Mouse (Mus musculus): ENCODE measurements at regions not wholly inside any gene's neighbourhood (a gene's known extent, or its start where the extent isn't known, plus 50 kb on each side); places are given as distances from the start of the nearest gene placed in this dataset.
A peak's percentile ranks its signal among the peaks of the same experiment; 100 is the strongest.

DNA sequence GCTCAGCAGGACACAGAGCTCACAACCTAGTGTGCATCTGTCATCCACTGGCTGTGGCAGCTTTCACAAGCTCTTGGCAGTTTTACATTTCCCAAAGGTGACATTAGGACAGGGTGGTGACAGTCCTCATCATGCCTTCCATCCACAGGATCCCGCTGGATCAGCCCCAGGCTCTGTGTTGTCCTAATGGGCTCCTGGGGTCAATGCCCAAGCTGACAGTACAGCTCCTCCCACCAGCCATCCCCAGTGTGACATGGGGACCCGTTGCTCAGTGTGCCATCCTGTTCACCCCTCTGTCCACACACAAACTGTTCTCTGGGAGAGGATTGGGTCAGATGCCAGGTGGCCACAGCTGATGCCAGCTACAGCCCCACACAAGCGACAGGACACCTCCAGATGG lies 72.3 kb upstream of the Thy1 start:
- no peaks in the 10 kb centered on the region for H3K36me3 ChIP-seq (ENCODE audit: control insufficient read depth, insufficient read depth, low read length, poor library complexity, severe bottlenecking)
- no peak for DNase-seq (ENCODE audit: low read depth, low spot score)
- H3K27ac ChIP-seq (ENCODE audit: insufficient read depth, low read depth, low read length, poor library complexity, severe bottlenecking), result no peak overlapping the region
- no peak overlapping the region for H3K9ac ChIP-seq (ENCODE audit: insufficient read depth, low read depth, low read length, poor library complexity, severe bottlenecking)
- TF ChIP-seq HCFC1 (IDR thresholded peaks at IDR 0.05; ENCODE audit: borderline replicate concordance, insufficient read depth, low read length) (no peak), CHD2 (IDR thresholded peaks at IDR 0.05; ENCODE audit: low read depth, low read length) (no peak), MAFK (IDR thresholded peaks at IDR 0.05; ENCODE audit: insufficient read depth, low read depth, low read length) (no peak), ZNF384 (IDR thresholded peaks at IDR 0.05; ENCODE audit: low read depth, low read length) (no peak), ZC3H11A (IDR thresholded peaks at IDR 0.05; ENCODE audit: borderline replicate concordance, low read depth, low read length) (no peak)
- no peaks in the 10 kb centered on the region for H3K9me3 ChIP-seq (ENCODE audit: control insufficient read depth, insufficient read depth, low read depth, low read length)
- no peak overlapping the region for H3K4me3 ChIP-seq (ENCODE audit: insufficient read depth in 1 of 2, low read depth in 1 of 2, low read length in 2 of 2, poor library complexity in 1 of 2, severe bottlenecking in 1 of 2)
- H3K4me1 ChIP-seq (ENCODE audit: control insufficient read depth in 2 of 2, insufficient read depth in 2 of 2, low read length in 2 of 2, poor library complexity in 1 of 2), result no peaks in the 10 kb centered on the region
- in situ Hi-C loops (cut with MboI; ENCODE audit: low sequenced_read_pairs in 2 of 2, unreplicated experiment in 2 of 2), result loop anchor here (25.0 kb wide), 1 partner anchor 634 kb away; no protein-coding TSS in a partner anchor

DNA sequence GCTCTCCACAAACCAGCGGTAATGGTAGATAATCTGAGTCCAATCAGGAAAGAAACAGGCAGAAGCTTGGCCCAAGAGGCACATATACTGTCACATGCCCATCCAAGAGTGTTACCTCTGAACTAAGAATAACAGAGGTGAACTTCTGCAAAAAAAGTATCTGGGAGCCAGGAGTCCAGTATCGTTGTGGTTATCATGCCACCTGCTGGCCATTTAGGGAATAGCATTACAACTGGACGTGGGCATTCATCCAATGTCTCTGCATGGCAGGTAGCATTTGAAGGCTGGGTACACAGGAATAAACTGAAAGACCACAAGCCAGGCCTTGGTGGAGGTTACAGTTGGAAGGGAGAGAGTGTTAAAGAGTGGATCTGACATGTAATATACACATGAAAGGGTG lies 70.9 kb upstream of the Thy1 start:
- H3K4me3 ChIP-seq (ENCODE audit: insufficient read depth in 1 of 2, low read depth in 1 of 2, low read length in 2 of 2, poor library complexity in 1 of 2, severe bottlenecking in 1 of 2), result no peak overlapping the region
- in situ Hi-C loops (cut with MboI; ENCODE audit: low sequenced_read_pairs in 2 of 2, unreplicated experiment in 2 of 2), result loop anchor here (25.0 kb wide), 1 partner anchor 635 kb away; no protein-coding TSS in a partner anchor
- no peak for DNase-seq (ENCODE audit: low read depth, low spot score)

DNA sequence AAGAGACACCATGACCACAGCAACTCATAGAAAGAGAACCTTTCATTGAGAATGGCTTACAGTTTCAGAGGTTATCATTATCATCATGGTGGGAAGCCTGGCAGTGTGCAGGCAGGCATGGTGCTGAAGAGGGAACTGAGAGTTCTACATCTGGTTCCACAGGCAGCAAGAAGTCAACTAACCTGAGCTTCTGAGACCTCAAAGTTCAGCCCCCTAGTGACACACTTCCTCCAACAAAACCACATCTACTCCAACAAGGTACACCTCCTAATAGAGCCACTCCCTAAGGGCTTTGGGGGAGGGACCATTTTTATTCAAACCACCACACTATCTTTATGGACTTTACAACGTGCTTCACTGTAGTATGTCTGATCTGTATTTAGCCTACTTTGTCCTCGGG lies 67.8 kb upstream of the Thy1 start:
- Histone ChIP-seq H3K9me3 (ENCODE audit: control insufficient read depth, insufficient read depth, low read depth, low read length) (no peaks in the 10 kb centered on the region), H3K4me3 (ENCODE audit: insufficient read depth in 1 of 2, low read depth in 1 of 2, low read length in 2 of 2, poor library complexity in 1 of 2, severe bottlenecking in 1 of 2) (no peak overlapping the region), H3K36me3 (ENCODE audit: control insufficient read depth, insufficient read depth, low read length, poor library complexity, severe bottlenecking) (no peaks in the 10 kb centered on the region), H3K4me1 (ENCODE audit: control insufficient read depth in 2 of 2, insufficient read depth in 2 of 2, low read length in 2 of 2, poor library complexity in 1 of 2) (no peaks in the 10 kb centered on the region), H3K9ac (ENCODE audit: insufficient read depth, low read depth, low read length, poor library complexity, severe bottlenecking) (no peak overlapping the region), H3K27ac (ENCODE audit: insufficient read depth, low read depth, low read length, poor library complexity, severe bottlenecking) (no peak overlapping the region)
- in situ Hi-C loops (cut with MboI; ENCODE audit: low sequenced_read_pairs in 2 of 2, unreplicated experiment in 2 of 2), result no loop called here
- TF ChIP-seq ZC3H11A (IDR thresholded peaks at IDR 0.05; ENCODE audit: borderline replicate concordance, low read depth, low read length) (no peak), MAFK (IDR thresholded peaks at IDR 0.05; ENCODE audit: insufficient read depth, low read depth, low read length) (no peak), CHD2 (IDR thresholded peaks at IDR 0.05; ENCODE audit: low read depth, low read length) (no peak), HCFC1 (IDR thresholded peaks at IDR 0.05; ENCODE audit: borderline replicate concordance, insufficient read depth, low read length) (no peak), ZNF384 (IDR thresholded peaks at IDR 0.05; ENCODE audit: low read depth, low read length) (no peak)
- no peak for DNase-seq (ENCODE audit: low read depth, low spot score)

More for the DNA sequence above, 70.9 kb upstream of the Thy1 start:
- Histone ChIP-seq H3K9me3 (ENCODE audit: control insufficient read depth, insufficient read depth, low read depth, low read length) (no peaks in the 10 kb centered on the region), H3K36me3 (ENCODE audit: control insufficient read depth, insufficient read depth, low read length, poor library complexity, severe bottlenecking) (no peaks in the 10 kb centered on the region), H3K27ac (ENCODE audit: insufficient read depth, low read depth, low read length, poor library complexity, severe bottlenecking) (no peak overlapping the region), H3K4me1 (ENCODE audit: control insufficient read depth in 2 of 2, insufficient read depth in 2 of 2, low read length in 2 of 2, poor library complexity in 1 of 2) (no peaks in the 10 kb centered on the region), H3K9ac (ENCODE audit: insufficient read depth, low read depth, low read length, poor library complexity, severe bottlenecking) (no peak overlapping the region)
- TF ChIP-seq ZC3H11A (IDR thresholded peaks at IDR 0.05; ENCODE audit: borderline replicate concordance, low read depth, low read length) (peak; percentile 73; the same call in 1 of the 2 replicates), ZNF384 (IDR thresholded peaks at IDR 0.05; ENCODE audit: low read depth, low read length) (no peak)

DNA sequence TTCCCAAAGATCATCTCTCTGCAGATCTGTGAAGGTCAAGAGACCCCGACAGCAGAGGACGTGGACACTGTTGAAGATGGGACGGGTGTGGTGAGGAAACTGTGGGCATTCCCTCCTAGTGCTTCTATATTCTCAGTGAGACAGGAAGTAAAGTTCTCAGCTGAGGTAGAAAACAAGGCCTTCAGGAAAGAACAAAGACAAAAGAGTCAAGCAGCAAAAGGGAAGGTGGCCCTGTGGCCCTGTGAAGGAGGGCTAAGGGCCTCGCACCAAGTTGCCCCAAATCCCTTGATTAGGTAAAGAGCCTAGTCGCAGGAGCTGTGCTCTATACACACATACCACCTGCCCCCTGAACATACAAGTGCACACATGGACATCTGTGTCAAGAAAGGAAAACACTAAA lies 66.8 kb upstream of the Thy1 start:
- no peak for DNase-seq (ENCODE audit: low read depth, low spot score)
- in situ Hi-C loops (cut with MboI; ENCODE audit: low sequenced_read_pairs in 2 of 2, unreplicated experiment in 2 of 2), result no loop called here
- Histone ChIP-seq H3K4me3 (ENCODE audit: insufficient read depth in 1 of 2, low read depth in 1 of 2, low read length in 2 of 2, poor library complexity in 1 of 2, severe bottlenecking in 1 of 2) (no peak overlapping the region), H3K9ac (ENCODE audit: insufficient read depth, low read depth, low read length, poor library complexity, severe bottlenecking) (no peak overlapping the region), H3K27ac (ENCODE audit: insufficient read depth, low read depth, low read length, poor library complexity, severe bottlenecking) (no peak overlapping the region), H3K4me1 (ENCODE audit: control insufficient read depth in 2 of 2, insufficient read depth in 2 of 2, low read length in 2 of 2, poor library complexity in 1 of 2) (no peaks in the 10 kb centered on the region), H3K9me3 (ENCODE audit: control insufficient read depth, insufficient read depth, low read depth, low read length) (no peaks in the 10 kb centered on the region), H3K36me3 (ENCODE audit: control insufficient read depth, insufficient read depth, low read length, poor library complexity, severe bottlenecking) (no peaks in the 10 kb centered on the region)
- TF ChIP-seq CHD2 (IDR thresholded peaks at IDR 0.05; ENCODE audit: low read depth, low read length) (no peak), MAFK (IDR thresholded peaks at IDR 0.05; ENCODE audit: insufficient read depth, low read depth, low read length) (no peak), HCFC1 (IDR thresholded peaks at IDR 0.05; ENCODE audit: borderline replicate concordance, insufficient read depth, low read length) (no peak), ZNF384 (IDR thresholded peaks at IDR 0.05; ENCODE audit: low read depth, low read length) (no peak), ZC3H11A (IDR thresholded peaks at IDR 0.05; ENCODE audit: borderline replicate concordance, low read depth, low read length) (no peak)

DNA sequence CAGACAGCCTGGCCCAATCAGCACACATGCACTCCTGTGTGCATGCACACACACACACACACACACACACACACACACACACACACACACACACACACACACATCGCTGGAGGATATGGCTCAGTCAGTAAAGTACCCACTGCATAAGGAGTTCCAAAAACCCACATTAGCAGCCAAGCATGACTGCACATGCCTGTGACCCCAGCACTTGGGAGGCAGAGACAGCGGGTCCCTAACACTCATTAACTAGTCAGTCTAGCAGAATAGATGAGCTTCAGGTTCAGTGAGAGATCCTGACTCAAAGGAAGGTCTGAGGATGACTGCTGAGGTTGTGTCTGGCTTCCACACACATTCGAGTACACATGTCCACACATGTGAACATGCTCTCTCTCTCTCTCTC lies 65.4 kb upstream of the Thy1 start:
- H3K9me3 ChIP-seq (ENCODE audit: control insufficient read depth, insufficient read depth, low read depth, low read length), result no peaks in the 10 kb centered on the region
- no peak for TF ChIP-seq HCFC1 (IDR thresholded peaks at IDR 0.05; ENCODE audit: borderline replicate concordance, insufficient read depth, low read length)
- no peak for TF ChIP-seq ZNF384 (IDR thresholded peaks at IDR 0.05; ENCODE audit: low read depth, low read length)
- no peak for TF ChIP-seq CHD2 (IDR thresholded peaks at IDR 0.05; ENCODE audit: low read depth, low read length)
- no peak for TF ChIP-seq ZC3H11A (IDR thresholded peaks at IDR 0.05; ENCODE audit: borderline replicate concordance, low read depth, low read length)
- TF ChIP-seq MAFK (IDR thresholded peaks at IDR 0.05; ENCODE audit: insufficient read depth, low read depth, low read length), result no peak
- in situ Hi-C loops (cut with MboI; ENCODE audit: low sequenced_read_pairs in 2 of 2, unreplicated experiment in 2 of 2), result no loop called here
- H3K4me1 ChIP-seq (ENCODE audit: control insufficient read depth in 2 of 2, insufficient read depth in 2 of 2, low read length in 2 of 2, poor library complexity in 1 of 2), result peaks cover 0 to 3% of the 10 kb centered on the region in 2 experiments; a peak in 1 of 4 replicates
- H3K4me3 ChIP-seq (ENCODE audit: insufficient read depth in 1 of 2, low read depth in 1 of 2, low read length in 2 of 2, poor library complexity in 1 of 2, severe bottlenecking in 1 of 2), result no peak overlapping the region
- no peak overlapping the region for H3K9ac ChIP-seq (ENCODE audit: insufficient read depth, low read depth, low read length, poor library complexity, severe bottlenecking)
- no peak for DNase-seq (ENCODE audit: low read depth, low spot score)
- no peaks in the 10 kb centered on the region for H3K36me3 ChIP-seq (ENCODE audit: control insufficient read depth, insufficient read depth, low read length, poor library complexity, severe bottlenecking)
- H3K27ac ChIP-seq (ENCODE audit: insufficient read depth, low read depth, low read length, poor library complexity, severe bottlenecking), result no peak overlapping the region
